Mouse (Mus musculus): ENCODE data around the gene Nfxl1. TPM values are rescaled to one million over a fixed set of nuclear protein-coding genes. Genes with fewer than 3 reads are reported as not detected.
A peak's percentile ranks its signal among the peaks of the same experiment; 100 is the strongest.

Nfxl1 gene
- polyA plus RNA-seq, 1 experiment from 2014 or later = 7.3 TPM

DNA sequence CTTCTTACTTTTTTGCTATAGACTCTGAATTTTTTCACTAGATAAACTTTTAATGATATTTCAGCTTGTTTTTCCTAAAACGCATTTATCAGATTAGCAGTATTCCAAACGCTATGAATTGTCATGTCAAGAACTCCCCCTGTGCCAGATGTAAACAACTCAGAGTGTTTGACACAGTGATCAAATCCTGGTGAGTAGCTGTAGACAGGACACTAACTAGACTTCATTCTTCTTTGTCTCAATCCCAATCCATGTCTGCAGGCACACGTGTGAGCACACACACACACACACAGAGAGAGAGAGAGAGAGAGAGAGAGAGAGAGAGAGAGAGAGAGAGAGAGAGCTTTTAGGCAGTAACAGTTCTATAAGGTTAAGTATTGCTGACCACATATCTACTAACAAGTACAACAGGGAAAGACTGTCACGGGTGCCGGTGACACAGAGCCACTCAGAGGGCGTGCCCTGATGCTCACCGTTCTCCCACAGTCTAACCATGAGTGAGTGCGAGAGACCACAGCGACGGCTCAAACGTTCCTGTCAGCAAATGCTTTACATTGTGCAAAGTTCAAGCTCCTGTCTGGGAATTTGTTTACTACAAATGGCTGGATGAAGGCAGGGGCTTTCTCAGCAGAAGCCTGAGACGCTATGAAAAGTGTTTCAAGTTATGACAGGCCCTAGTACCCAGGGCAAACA is 87.0 kb downstream of the Nfxl1 start:
- no peak overlapping the region for H3K9ac ChIP-seq (ENCODE audit: low read length)
- peak overlapping the region; percentile 31; the same call in 1 of the 2 replicates for H3K4me2 ChIP-seq (ENCODE audit: low read depth, low read length)
- WGBS = 25% methylated on average over 12 of the region's 12 CpGs
- H3K4me1 ChIP-seq (ENCODE audit: control insufficient read depth, insufficient read depth, low read length) = peaks cover 14% of the 10 kb centered on the region
- no peaks in the 10 kb centered on the region for H3K27me3 ChIP-seq (ENCODE audit: control insufficient read depth, insufficient read depth, low read length)
- H3K27ac ChIP-seq (ENCODE audit: low read length) = peak overlapping the region; percentile 21
- H3K9me3 ChIP-seq (replicated peaks; ENCODE audit: control insufficient read depth, low read length) = no peaks in the 10 kb centered on the region
- ATAC-seq (replicated peaks; ENCODE audit: extremely low read depth, insufficient read depth, low FRiP score) = peak; percentile 77
- no peaks in the 10 kb centered on the region; the same call in 1 of the 2 replicates for H3K36me3 ChIP-seq (ENCODE audit: control insufficient read depth, insufficient read depth)
- no peak overlapping the region for H3K4me3 ChIP-seq (ENCODE audit: low read length)

- H3K36me3 ChIP-seq (ENCODE audit: control insufficient read depth, insufficient read depth) = no peaks in the 10 kb centered on the region; the same call in 1 of the 2 replicates
- H3K9ac ChIP-seq (ENCODE audit: low read length) = no peak overlapping the region
- no peak overlapping the region; the same call in 1 of the 2 replicates for H3K27ac ChIP-seq (ENCODE audit: low read length)
- no peak overlapping the region for H3K4me2 ChIP-seq (ENCODE audit: low read depth, low read length)
- 49% methylated on average over 7 of the region's 7 CpGs for WGBS
- no peak overlapping the region for H3K4me3 ChIP-seq (ENCODE audit: low read length)
- peaks cover 14% of the 10 kb centered on the region for H3K4me1 ChIP-seq (ENCODE audit: control insufficient read depth, insufficient read depth, low read length)
- H3K9me3 ChIP-seq (replicated peaks; ENCODE audit: control insufficient read depth, low read length) = no peaks in the 10 kb centered on the region
- no peak for ATAC-seq (replicated peaks; ENCODE audit: extremely low read depth, insufficient read depth, low FRiP score)
- no peaks in the 10 kb centered on the region for H3K27me3 ChIP-seq (ENCODE audit: control insufficient read depth, insufficient read depth, low read length)
Observed at GRCm38 (mm10) chr5:72471746-72472145, 87.7 kb downstream of the Nfxl1 start.

- H3K36me3 ChIP-seq (ENCODE audit: control insufficient read depth, insufficient read depth) = peaks cover 4% of the 10 kb centered on the region; the same call in 1 of the 2 replicates
- no peak overlapping the region for H3K4me2 ChIP-seq (ENCODE audit: low read depth, low read length)
- no peaks in the 10 kb centered on the region for H3K27me3 ChIP-seq (ENCODE audit: control insufficient read depth, insufficient read depth, low read length)
- H3K27ac ChIP-seq (ENCODE audit: low read length) = no peak overlapping the region
- H3K4me3 ChIP-seq (ENCODE audit: low read length) = no peak overlapping the region
- no peak overlapping the region for H3K9ac ChIP-seq (ENCODE audit: low read length)
- H3K4me1 ChIP-seq (ENCODE audit: control insufficient read depth, insufficient read depth, low read length) = no peaks in the 10 kb centered on the region
- WGBS = 77% methylated on average over 3 of the region's 3 CpGs
- no peaks in the 10 kb centered on the region for H3K9me3 ChIP-seq (replicated peaks; ENCODE audit: control insufficient read depth, low read length)
- ATAC-seq (replicated peaks; ENCODE audit: extremely low read depth, insufficient read depth, low FRiP score) = no peak
Observed at GRCm38 (mm10) chr5:72464932-72465331, 94.6 kb downstream of the Nfxl1 start.

Other genes starting within 250 kb of the Nfxl1 start
- 46.0 and 53.0 TPM in 2 replicates for gene Corin, start 55.2 kb downstream of the Nfxl1 start, polyA plus RNA-seq (2015; fragmentation: Nextera tagmentation; extraction: Ambion mirVana)
- 0.12 TPM in 1 of 2 replicates, not detected in the other for gene Zar1, start 21.6 kb upstream of the Nfxl1 start, polyA plus RNA-seq (2015; fragmentation: Nextera tagmentation; extraction: Ambion mirVana)
- 0.21 TPM in 1 of 2 replicates, not detected in the other for gene Gm5868, start 27.9 kb upstream of the Nfxl1 start, polyA plus RNA-seq (2015; fragmentation: Nextera tagmentation; extraction: Ambion mirVana)
- gene Cnga1, start 84.6 kb upstream of the Nfxl1 start, polyA plus RNA-seq (2015; fragmentation: Nextera tagmentation; extraction: Ambion mirVana) = not detected in 2 replicates
- gene Nipal1, start 88.1 kb upstream of the Nfxl1 start, polyA plus RNA-seq (2015; fragmentation: Nextera tagmentation; extraction: Ambion mirVana) = 0.31 and 0.43 TPM in 2 replicates
- 0.56 and 2.0 TPM in 2 replicates for gene Txk, start 193.1 kb upstream of the Nfxl1 start, polyA plus RNA-seq (2015; fragmentation: Nextera tagmentation; extraction: Ambion mirVana)